Mouse (Mus musculus) heart, embryonic 11.5 days (tissue): Measurements from ENCODE around the gene Tab1. TPM values are rescaled to one million over a fixed set of nuclear protein-coding genes. Genes with fewer than 3 reads are reported as not detected.

Source experiments
- ATAC-seq: fragments of 200-750 bp; cut with Nextera tagmentation; replicated peaks from 2 replicates; pipeline ENCODE4 v1.8.0; 2017; ENCODE audit warnings: moderate library complexity; ENCODE audit not compliant: insufficient number of reproducible peaks, low FRiP score, low TSS enrichment
- H3K27ac ChIP-seq: fragments of 300-500 bp; sonication (generic); 2 replicates; pipeline ENCODE4 v1.5.1; 2014; ENCODE audit warnings: mild to moderate bottlenecking, low read depth, low read length
- H3K27me3 ChIP-seq: fragments of 300-500 bp; sonication (generic); 2 replicates; pipeline ENCODE4 v1.6.1; 2014; ENCODE audit warnings: mild to moderate bottlenecking, low read length, mixed read lengths; ENCODE audit not compliant: control insufficient read depth, insufficient read depth
- H3K36me3 ChIP-seq: fragments of 300-500 bp; sonication (generic); 2 replicates; pipeline ENCODE4 v1.6.1; 2014; ENCODE audit warnings: mild to moderate bottlenecking, low read length, moderate library complexity, mixed read lengths; ENCODE audit not compliant: control insufficient read depth, insufficient read depth
- H3K4me1 ChIP-seq: fragments of 300-500 bp; sonication (generic); 2 replicates; pipeline ENCODE4 v1.6.1; 2014; ENCODE audit warnings: low read length; ENCODE audit not compliant: control insufficient read depth, insufficient read depth
- H3K4me2 ChIP-seq: fragments of 300-500 bp; sonication (generic); 2 replicates; pipeline ENCODE4 v1.6.1; 2014; ENCODE audit warnings: mild to moderate bottlenecking, moderate library complexity
- H3K4me3 ChIP-seq: fragments of 300-500 bp; sonication (generic); 2 replicates; pipeline ENCODE4 v1.5.1; 2014; ENCODE audit warnings: low read depth, low read length
- H3K9ac ChIP-seq: fragments of 300-500 bp; sonication (generic); 2 replicates; pipeline ENCODE4 v1.6.1; 2014; ENCODE audit warnings: mild to moderate bottlenecking, low read depth, low read length, moderate library complexity
- H3K9me3 ChIP-seq: fragments of 300-500 bp; sonication (generic); replicated peaks from 2 replicates; pipeline ENCODE4 v1.6.1; 2016; ENCODE audit warnings: low read length; ENCODE audit not compliant: control insufficient read depth
- WGBS: fragments of 180-500 bp; shearing (Covaris S2); extraction: QIAGEN DNeasy Blood & Tissue Kit; methylation state at CpG from one replicate; pipeline ENCODE4 v1.1.7; 2014; ENCODE audit not compliant: insufficient replicate concordance; 5-methylcytosine and 5-hydroxymethylcytosine counted together
- polyA plus RNA-seq: library from polyadenylated mRNA; unstranded; fragments of >200 nt; fragmentation: Nextera tagmentation; extraction: Ambion mirVana; gene quantifications from 2 replicates; pipeline ENCODE4 v1.2.1, GENCODE M21; 2014

The Tab1 gene
- polyA plus RNA-seq, 1 experiment from 2014 or later, result 18.8 TPM

DNA sequence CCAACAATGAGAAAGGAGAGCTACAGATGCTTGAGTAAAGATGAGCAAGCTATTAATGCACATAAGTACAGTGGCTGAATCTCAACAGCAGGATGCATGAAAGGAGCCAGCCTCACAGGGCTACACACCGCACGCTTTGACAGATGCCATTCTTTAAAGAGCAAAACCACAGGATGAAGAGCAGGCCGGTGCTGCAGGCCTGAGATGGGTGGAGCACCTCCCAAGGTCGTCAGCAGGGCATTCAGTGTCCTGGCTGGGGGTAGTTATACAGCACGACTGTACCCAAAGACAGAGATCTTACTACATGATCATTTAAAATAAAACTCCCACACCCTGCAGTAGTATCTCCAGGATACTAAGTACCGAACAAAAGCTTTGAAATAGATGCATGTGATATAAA is 13.2 kb downstream of the Tab1 start:
- 0 out of 2 replicates have a peak overlapping the region, but pooled peaks have one; percentile 39 for H3K9ac ChIP-seq
- H3K27ac ChIP-seq, result no peak overlapping the region
- ATAC-seq, result no peak
- WGBS, result 39% methylated on average over 6 of the region's 6 CpGs
- no peaks in the 10 kb centered on the region for H3K27me3 ChIP-seq
- no peak overlapping the region for H3K4me2 ChIP-seq
- peaks cover 15% of the 10 kb centered on the region for H3K4me1 ChIP-seq
- no peak overlapping the region for H3K4me3 ChIP-seq
- H3K36me3 ChIP-seq, result peaks cover 17% of the 10 kb centered on the region
- 0 out of 2 replicates have a peak, but pooled peaks cover 3% of the 10 kb centered on the region for H3K9me3 ChIP-seq

DNA sequence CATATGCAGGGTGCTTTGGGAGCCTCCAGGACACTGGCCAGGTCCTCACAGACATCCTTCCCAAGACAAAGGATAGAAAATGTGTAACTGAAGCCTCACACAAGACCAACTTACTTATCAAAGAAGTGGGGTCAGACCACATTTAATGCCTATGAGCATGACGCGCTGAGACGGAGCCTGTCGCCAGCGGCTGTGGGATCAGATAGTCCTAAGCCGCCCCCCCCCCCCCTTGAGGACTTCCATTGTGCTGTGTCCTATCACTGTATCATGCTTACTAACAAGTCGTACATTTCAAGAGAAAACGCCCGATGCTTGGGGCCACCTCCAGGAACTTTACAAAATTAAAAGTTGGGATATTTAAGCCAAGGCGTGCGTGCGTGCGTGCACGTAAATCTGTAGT is 14.2 kb downstream of the Tab1 start:
- H3K27ac ChIP-seq, result no peak overlapping the region
- no peak overlapping the region for H3K4me2 ChIP-seq
- no peak for ATAC-seq
- no peak overlapping the region for H3K9ac ChIP-seq
- 0 out of 2 replicates have a peak, but pooled peaks cover under 1% of the 10 kb centered on the region for H3K9me3 ChIP-seq
- H3K36me3 ChIP-seq, result peaks cover 12% of the 10 kb centered on the region
- peaks cover 15% of the 10 kb centered on the region for H3K4me1 ChIP-seq
- H3K27me3 ChIP-seq, result no peaks in the 10 kb centered on the region
- no peak overlapping the region for H3K4me3 ChIP-seq
- WGBS, result 77% methylated on average over 14 of the region's 14 CpGs

GRCm38 (mm10) chr15:80147511-80147910 is 14.6 kb downstream of the Tab1 start:
- no peak for ATAC-seq
- peaks cover 15% of the 10 kb centered on the region for H3K4me1 ChIP-seq
- H3K27ac ChIP-seq, result no peak overlapping the region
- no peak overlapping the region for H3K4me2 ChIP-seq
- no peak overlapping the region for H3K9ac ChIP-seq
- WGBS, result 53% methylated on average over 5 of the region's 5 CpGs
- peaks cover 10% of the 10 kb centered on the region for H3K36me3 ChIP-seq
- no peaks in the 10 kb centered on the region for H3K27me3 ChIP-seq
- no peaks in the 10 kb centered on the region for H3K9me3 ChIP-seq
- H3K4me3 ChIP-seq, result no peak overlapping the region

DNA sequence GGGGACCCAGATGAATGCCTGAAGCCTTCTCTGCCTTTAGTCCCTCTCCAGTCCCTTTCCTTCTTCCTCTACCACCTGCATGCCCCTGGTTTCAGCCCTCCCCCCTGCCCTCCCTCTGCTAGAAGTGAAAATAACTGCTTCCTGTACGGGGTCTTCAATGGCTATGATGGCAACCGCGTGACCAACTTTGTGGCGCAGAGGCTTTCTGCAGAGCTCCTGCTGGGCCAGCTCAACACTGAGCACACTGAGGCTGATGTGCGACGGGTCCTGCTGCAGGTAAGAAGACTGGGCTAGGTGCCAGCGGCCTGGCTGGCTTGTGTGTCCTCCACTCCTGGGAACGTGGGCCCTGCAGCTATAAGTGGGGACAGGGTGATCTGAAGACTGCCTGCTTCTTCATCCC is 15.6 kb downstream of the Tab1 start:
- ATAC-seq, result no peak
- Histone ChIP-seq H3K9ac (no peak overlapping the region), H3K27me3 (no peaks in the 10 kb centered on the region), H3K4me3 (no peak overlapping the region), H3K9me3 (no peaks in the 10 kb centered on the region), H3K4me2 (no peak overlapping the region), H3K27ac (no peak overlapping the region), H3K36me3 (peaks cover 19% of the 10 kb centered on the region), H3K4me1 (peaks cover 15% of the 10 kb centered on the region)
- WGBS, result 83% methylated on average over 8 of the region's 8 CpGs

- Histone ChIP-seq H3K27ac (no peak overlapping the region), H3K4me1 (peaks cover 15% of the 10 kb centered on the region), H3K27me3 (no peaks in the 10 kb centered on the region), H3K4me2 (no peak overlapping the region), H3K9ac (no peak overlapping the region), H3K4me3 (no peak overlapping the region), H3K36me3 (peaks cover 20% of the 10 kb centered on the region), H3K9me3 (no peaks in the 10 kb centered on the region)
- no peak for ATAC-seq
- WGBS, result 89% methylated on average over 7 of the region's 7 CpGs
Observed at GRCm38 (mm10) chr15:80149517-80149916, 16.6 kb downstream of the Tab1 start.

GRCm38 (mm10) chr15:80152663-80153062 is 19.7 kb downstream of the Tab1 start:
- no peak overlapping the region for H3K9ac ChIP-seq
- ATAC-seq, result no peak
- no peak overlapping the region for H3K4me3 ChIP-seq
- peaks cover 36% of the 10 kb centered on the region for H3K36me3 ChIP-seq
- no peaks in the 10 kb centered on the region for H3K27me3 ChIP-seq
- H3K9me3 ChIP-seq, result no peaks in the 10 kb centered on the region
- H3K4me2 ChIP-seq, result no peak overlapping the region
- no peaks in the 10 kb centered on the region; the same call in 1 of the 2 replicates for H3K4me1 ChIP-seq
- 85% methylated on average over 10 of the region's 10 CpGs for WGBS
- no peak overlapping the region for H3K27ac ChIP-seq

- H3K27me3 ChIP-seq, result no peaks in the 10 kb centered on the region
- no peaks in the 10 kb centered on the region for H3K9me3 ChIP-seq
- peaks cover 47% of the 10 kb centered on the region for H3K36me3 ChIP-seq
- no peak for ATAC-seq
- H3K4me3 ChIP-seq, result no peak overlapping the region
- peaks cover 8% of the 10 kb centered on the region for H3K4me1 ChIP-seq
- no peak overlapping the region for H3K4me2 ChIP-seq
- no peak overlapping the region for H3K9ac ChIP-seq
- no peak overlapping the region for H3K27ac ChIP-seq
- 77% methylated on average over 11 of the region's 11 CpGs for WGBS
Observed at GRCm38 (mm10) chr15:80153757-80154156, 20.8 kb downstream of the Tab1 start.

GRCm38 (mm10) chr15:80155707-80156106 is 22.8 kb downstream of the Tab1 start:
- H3K27ac ChIP-seq, result no peak overlapping the region
- no peaks in the 10 kb centered on the region for H3K9me3 ChIP-seq
- H3K4me2 ChIP-seq, result no peak overlapping the region
- 92% methylated on average over 8 of the region's 8 CpGs for WGBS
- ATAC-seq, result no peak
- H3K27me3 ChIP-seq, result no peaks in the 10 kb centered on the region
- peaks cover 15% of the 10 kb centered on the region for H3K4me1 ChIP-seq
- no peak overlapping the region for H3K4me3 ChIP-seq
- H3K36me3 ChIP-seq, result peaks cover 50% of the 10 kb centered on the region
- no peak overlapping the region for H3K9ac ChIP-seq

GRCm38 (mm10) chr15:80157197-80157943 is 24.4 kb downstream of the Tab1 start:
- Histone ChIP-seq H3K4me3 (no peak overlapping the region), H3K27me3 (no peaks in the 10 kb centered on the region), H3K9me3 (no peaks in the 10 kb centered on the region), H3K4me1 (peaks cover 15% of the 10 kb centered on the region), H3K36me3 (peaks cover 59% of the 10 kb centered on the region), H3K9ac (no peak overlapping the region), H3K4me2 (no peak overlapping the region), H3K27ac (no peak overlapping the region)
- no peak for ATAC-seq
- WGBS, result 85% methylated on average over 22 of the region's 22 CpGs
